Mouse (Mus musculus) liver, embryonic 14.5 days (tissue): ENCODE measurements around the gene Lyz2. TPM values are rescaled to one million over a fixed set of nuclear protein-coding genes. Genes with fewer than 3 reads are reported as not detected.

Source experiments
- ATAC-seq: fragments of 200-750 bp; cut with Nextera tagmentation; 2 replicates; pipeline ENCODE4 v1.8.0; 2017; ENCODE audit warnings: moderate number of reproducible peaks, mild to moderate bottlenecking, moderate library complexity; ENCODE audit not compliant: insufficient read depth
- DNase-seq, 3 experiments: peaks; one replicate each; pipeline ENCODE4 v3.0.0-alpha.2; 2012 to 2013; ENCODE audit warnings: low read depth in 3 of 3, low spot score in 3 of 3
- H3K27ac ChIP-seq: fragments of 300-500 bp; sonication (generic); 2 replicates; pipeline ENCODE4 v1.5.1; 2014; ENCODE audit warnings: moderate library complexity, mild to moderate bottlenecking, control low read depth, inconsistent platforms
- H3K27me3 ChIP-seq: fragments of 300-500 bp; sonication (generic); 2 replicates; pipeline ENCODE4 v1.6.1; 2014; ENCODE audit warnings: mild to moderate bottlenecking, low read length, moderate library complexity; ENCODE audit not compliant: control insufficient read depth, insufficient read depth
- H3K36me3 ChIP-seq: fragments of 300-500 bp; sonication (generic); replicated peaks from 2 replicates; pipeline ENCODE4 v1.6.1; 2014; ENCODE audit warnings: low read depth; ENCODE audit not compliant: control insufficient read depth, insufficient read depth
- H3K4me1 ChIP-seq, 2 experiments: fragments of 200-500 bp in 1 of 2; fragments of 300-500 bp in 1 of 2; sonication (generic) in 1 of 2; replicated peaks; 2 replicates each; pipeline ENCODE4 v1.6.1; 2012 to 2014; ENCODE audit warnings: antibody characterized with exemption in 1 of 2, inconsistent platforms in 1 of 2, low read length in 1 of 2; ENCODE audit not compliant: control insufficient read depth in 2 of 2, insufficient read depth in 2 of 2
- H3K4me2 ChIP-seq: fragments of 300-500 bp; sonication (generic); 2 replicates; pipeline ENCODE4 v1.6.1; 2014; ENCODE audit warnings: low read depth, mild to moderate bottlenecking, control low read depth, moderate library complexity
- H3K4me3 ChIP-seq, 2 experiments: fragments of 200-500 bp in 1 of 2; fragments of 300-500 bp in 1 of 2; sonication (generic) in 1 of 2; 2 replicates each; pipeline ENCODE4 v1.5.1; 2012 to 2014; ENCODE audit warnings: low read depth in 2 of 2, low read length in 2 of 2, mild to moderate bottlenecking in 2 of 2, control low read depth in 1 of 2, inconsistent platforms in 1 of 2, moderate library complexity in 1 of 2; ENCODE audit not compliant: insufficient read depth in 1 of 2
- H3K9ac ChIP-seq: fragments of 300-500 bp; sonication (generic); replicated peaks from 2 replicates; pipeline ENCODE4 v1.6.1; 2014; ENCODE audit warnings: mild to moderate bottlenecking, control low read depth, moderate library complexity
- H3K9me3 ChIP-seq: fragments of 300-500 bp; sonication (generic); 2 replicates; pipeline ENCODE4 v1.6.1; 2016; ENCODE audit warnings: low read length, mixed read lengths; ENCODE audit not compliant: control insufficient read depth
- CTCF ChIP-seq: IDR thresholded peaks from 2 replicates; pipeline ENCODE4 v1.5.1; 2016; ENCODE audit warnings: antibody characterized with exemption, low read depth, control low read depth
- EP300 ChIP-seq: IDR thresholded peaks from 2 replicates; pipeline ENCODE4 v1.6.1; 2016; ENCODE audit warnings: antibody characterized with exemption, low read depth
- WGBS: fragments of 180-500 bp; shearing (Covaris S2); extraction: QIAGEN DNeasy Blood & Tissue Kit; methylation state at CpG from one replicate; pipeline ENCODE4 v1.1.7; 2014; ENCODE audit not compliant: insufficient replicate concordance; 5-methylcytosine and 5-hydroxymethylcytosine counted together
- polyA plus RNA-seq, 2 experiments: library from polyadenylated mRNA; depleted of rRNA in 1 of 2; stranded (reverse) in 1 of 2; unstranded in 1 of 2; fragments of >200 nt; fragmentation: Nextera tagmentation in 1 of 2; extraction: Ambion mirVana in 1 of 2; gene quantifications; 2 replicates each; pipeline versions ENCODE4 v1.2.1 to v1.2.3; 2012 to 2014

The Lyz2 gene
- polyA plus RNA-seq, 2 experiments: 95.5 to 323 TPM

GRCm38 (mm10) chr10:117235866-117236265 is 46.3 kb downstream of the Lyz2 start:
- H3K27ac ChIP-seq: no peak overlapping the region
- no peak overlapping the region for H3K4me3 ChIP-seq
- no peak for TF ChIP-seq EP300
- TF ChIP-seq CTCF: no peak
- no peaks in the 10 kb centered on the region for H3K9me3 ChIP-seq
- no peak for DNase-seq
- no peak for ATAC-seq
- no peaks in the 10 kb centered on the region for H3K36me3 ChIP-seq
- no peaks in the 10 kb centered on the region for H3K27me3 ChIP-seq
- 53% methylated on average over 11 of the region's 11 CpGs for WGBS
- 0 out of 4 replicates have a peak, but pooled peaks cover 0 to 2% of the 10 kb centered on the region in 2 experiments for H3K4me1 ChIP-seq
- H3K9ac ChIP-seq: no peak overlapping the region
- H3K4me2 ChIP-seq: no peak overlapping the region

- Histone ChIP-seq H3K4me2 (no peak overlapping the region), H3K9me3 (no peaks in the 10 kb centered on the region), H3K27ac (no peak overlapping the region), H3K27me3 (no peaks in the 10 kb centered on the region), H3K4me3 (no peak overlapping the region), H3K36me3 (no peaks in the 10 kb centered on the region), H3K4me1 (0 out of 4 replicates have a peak, but pooled peaks cover 0 to 2% of the 10 kb centered on the region in 2 experiments), H3K9ac (no peak overlapping the region)
- 35% methylated on average over 4 of the region's 4 CpGs for WGBS
- no peak for ATAC-seq
- no peak for DNase-seq
- TF ChIP-seq EP300: no peak
Observed at GRCm38 (mm10) chr10:117234825-117235224, 47.3 kb downstream of the Lyz2 start.

GRCm38 (mm10) chr10:117229826-117230225 is 52.3 kb downstream of the Lyz2 start:
- Histone ChIP-seq H3K9me3 (no peaks in the 10 kb centered on the region), H3K4me2 (no peak overlapping the region), H3K36me3 (no peaks in the 10 kb centered on the region), H3K4me1 (peaks cover 4 to 7% of the 10 kb centered on the region in 2 experiments), H3K9ac (no peak overlapping the region), H3K27me3 (no peaks in the 10 kb centered on the region), H3K27ac (no peak overlapping the region), H3K4me3 (no peak overlapping the region)
- DNase-seq (no peak), ATAC-seq (no peak)
- TF ChIP-seq EP300: no peak
- TF ChIP-seq CTCF: no peak
- 64% methylated on average over 16 of the region's 16 CpGs for WGBS

Other genes starting within 250 kb of the Lyz2 start
- gene Lrrc10, start 237.0 kb downstream of the Lyz2 start, polyA plus RNA-seq (2012; rRNA removed): not detected in 2 replicates
- gene Lrrc10, start 237.0 kb downstream of the Lyz2 start, polyA plus RNA-seq (2014; fragmentation: Nextera tagmentation; extraction: Ambion mirVana): not detected in 2 replicates
- gene Cct2, start 218.5 kb downstream of the Lyz2 start, polyA plus RNA-seq (2012; rRNA removed): 78.1 and 137 TPM in 2 replicates
- 170 and 181 TPM in 2 replicates for gene Cct2, start 218.5 kb downstream of the Lyz2 start, polyA plus RNA-seq (2014; fragmentation: Nextera tagmentation; extraction: Ambion mirVana)
- gene Frs2, start 133.8 kb downstream of the Lyz2 start, polyA plus RNA-seq (2012; rRNA removed): 7.9 and 9.2 TPM in 2 replicates
- gene Frs2, start 133.8 kb downstream of the Lyz2 start, polyA plus RNA-seq (2014; fragmentation: Nextera tagmentation; extraction: Ambion mirVana): 8.8 and 11.2 TPM in 2 replicates
- 23.6 and 36.1 TPM in 2 replicates for gene Yeats4, start 57.8 kb downstream of the Lyz2 start, polyA plus RNA-seq (2012; rRNA removed)
- 42.0 and 48.7 TPM in 2 replicates for gene Yeats4, start 57.8 kb downstream of the Lyz2 start, polyA plus RNA-seq (2014; fragmentation: Nextera tagmentation; extraction: Ambion mirVana)
- not detected in 2 replicates for gene 9530003J23Rik, start 43.6 kb downstream of the Lyz2 start, polyA plus RNA-seq (2012; rRNA removed)
- not detected in 2 replicates for gene 9530003J23Rik, start 43.6 kb downstream of the Lyz2 start, polyA plus RNA-seq (2014; fragmentation: Nextera tagmentation; extraction: Ambion mirVana)
- 0.02 TPM in 1 of 2 replicates, not detected in the other for gene Lyz1, start 10.5 kb upstream of the Lyz2 start, polyA plus RNA-seq (2012; rRNA removed)
- 0.13 and 0.29 TPM in 2 replicates for gene Lyz1, start 10.5 kb upstream of the Lyz2 start, polyA plus RNA-seq (2014; fragmentation: Nextera tagmentation; extraction: Ambion mirVana)
- 22.8 and 27.5 TPM in 2 replicates for gene Cpsf6, start 97.7 kb upstream of the Lyz2 start, polyA plus RNA-seq (2012; rRNA removed)
- gene Cpsf6, start 97.7 kb upstream of the Lyz2 start, polyA plus RNA-seq (2014; fragmentation: Nextera tagmentation; extraction: Ambion mirVana): 51.7 and 54.5 TPM in 2 replicates